Mouse (Mus musculus): ENCODE data around the gene Zfp536.

DNA sequence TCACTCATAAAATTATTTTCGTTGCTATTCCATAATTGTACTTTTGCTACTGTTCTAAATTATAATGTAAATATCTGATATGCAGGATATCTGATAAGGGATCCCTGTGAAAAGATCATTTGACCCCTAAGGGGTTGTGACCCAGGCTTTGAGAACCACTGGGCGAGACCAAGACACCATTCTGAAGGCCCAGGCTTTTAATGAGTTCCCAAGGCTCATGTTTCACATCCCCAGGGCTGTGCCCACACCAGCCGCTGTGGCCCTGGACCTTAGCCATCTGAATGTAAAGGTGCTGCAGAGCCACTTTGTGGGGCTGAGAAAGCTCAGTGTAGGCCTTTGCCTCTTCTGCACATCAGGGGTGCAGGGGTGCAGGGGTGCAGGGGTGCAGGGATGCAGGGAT is 221.1 kb downstream of the Zfp536 start:
- TF ChIP-seq CTCF (IDR thresholded peaks at IDR 0.05) (no peak), EP300 (IDR thresholded peaks at IDR 0.05) (no peak)

All from lung, postnatal 0 days (tissue).